Mouse (Mus musculus): ENCODE results near the gene Dock1. TPM values are rescaled to one million over a fixed set of nuclear protein-coding genes. Genes with fewer than 3 reads are reported as not detected.

The Dock1 gene
- polyA plus RNA-seq, 1 experiment from 2014 or later, result 44.5 TPM

GRCm38 (mm10) chr7:135210831-135211230, 540.4 kb downstream of the Dock1 start:
- ATAC-seq (ENCODE audit: low read depth), result no peak
- H3K4me1 ChIP-seq (replicated peaks; ENCODE audit: control insufficient read depth, insufficient read depth, low read length), result 0 out of 2 replicates have a peak, but pooled peaks cover 2% of the 10 kb centered on the region
- H3K27me3 ChIP-seq (ENCODE audit: control insufficient read depth, insufficient read depth, low read depth, low read length), result no peaks in the 10 kb centered on the region
- no peaks in the 10 kb centered on the region for H3K36me3 ChIP-seq (ENCODE audit: control insufficient read depth, insufficient read depth, low read length)
- no peak overlapping the region for H3K4me3 ChIP-seq (ENCODE audit: low read length)
- H3K9me3 ChIP-seq (ENCODE audit: control insufficient read depth, low read length), result no peaks in the 10 kb centered on the region
- no peak overlapping the region for H3K4me2 ChIP-seq (ENCODE audit: low read depth, low read length)
- WGBS, result 82% methylated on average over 2 of the region's 2 CpGs
- no peak overlapping the region for H3K27ac ChIP-seq (ENCODE audit: low read length)
- no peak overlapping the region for H3K9ac ChIP-seq (ENCODE audit: low read length)

DNA sequence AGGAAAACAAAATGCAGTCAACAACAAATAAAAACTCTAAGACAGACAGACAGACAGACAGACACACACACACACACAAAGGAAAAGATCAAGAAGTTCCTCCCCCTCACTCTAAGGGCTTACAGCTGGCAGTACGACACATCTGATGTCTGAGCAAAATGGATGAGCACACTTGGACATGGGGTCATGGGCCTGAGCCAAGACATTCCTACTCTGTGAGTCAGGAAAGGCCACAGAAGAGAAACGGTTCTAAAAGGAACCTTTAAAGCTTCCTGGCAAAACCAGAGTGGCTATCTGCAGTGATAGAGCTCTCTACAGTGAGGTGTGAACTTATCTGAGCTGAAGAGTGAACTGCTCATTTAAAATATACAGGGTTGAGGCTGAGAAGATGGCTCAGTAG, 542.1 kb downstream of the Dock1 start:
- no peaks in the 10 kb centered on the region for H3K9me3 ChIP-seq (ENCODE audit: control insufficient read depth, low read length)
- 0 out of 2 replicates have a peak, but pooled peaks cover 2% of the 10 kb centered on the region for H3K4me1 ChIP-seq (replicated peaks; ENCODE audit: control insufficient read depth, insufficient read depth, low read length)
- ATAC-seq (ENCODE audit: low read depth), result peak; percentile 75
- no peaks in the 10 kb centered on the region for H3K36me3 ChIP-seq (ENCODE audit: control insufficient read depth, insufficient read depth, low read length)
- 14% methylated on average over 2 of the region's 2 CpGs for WGBS
- no peak overlapping the region for H3K27ac ChIP-seq (ENCODE audit: low read length)
- H3K9ac ChIP-seq (ENCODE audit: low read length), result no peak overlapping the region
- H3K27me3 ChIP-seq (ENCODE audit: control insufficient read depth, insufficient read depth, low read depth, low read length), result no peaks in the 10 kb centered on the region
- H3K4me2 ChIP-seq (ENCODE audit: low read depth, low read length), result no peak overlapping the region
- H3K4me3 ChIP-seq (ENCODE audit: low read length), result no peak overlapping the region

DNA sequence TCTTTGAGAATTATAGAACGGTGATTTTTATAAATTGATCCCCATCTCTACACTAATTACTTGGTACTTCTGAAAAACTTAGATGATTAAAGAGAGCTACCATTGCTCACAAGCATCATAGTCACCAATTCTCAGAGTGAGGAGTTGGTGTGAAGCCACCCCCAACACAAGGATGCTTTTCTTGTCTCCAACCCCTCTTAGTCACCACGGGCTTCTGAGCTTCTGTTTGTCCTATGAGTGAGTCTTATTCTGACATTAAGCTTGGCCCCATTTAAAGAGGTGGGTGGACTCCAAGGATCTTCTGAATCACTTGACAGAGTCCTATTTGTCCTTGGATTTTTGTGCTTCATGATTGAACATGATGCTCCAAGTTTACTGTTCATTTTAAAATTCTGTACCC, 551.0 kb downstream of the Dock1 start:
- H3K9me3 ChIP-seq (ENCODE audit: control insufficient read depth, low read length), result no peaks in the 10 kb centered on the region
- no peak for ATAC-seq (ENCODE audit: low read depth)

More for the DNA sequence above, 551.0 kb downstream of the Dock1 start:
- 82% methylated on average over 2 of the region's 2 CpGs for WGBS
- Histone ChIP-seq H3K4me3 (ENCODE audit: low read length) (no peak overlapping the region), H3K9ac (ENCODE audit: low read length) (no peak overlapping the region), H3K4me1 (replicated peaks; ENCODE audit: control insufficient read depth, insufficient read depth, low read length) (no peaks in the 10 kb centered on the region), H3K27me3 (ENCODE audit: control insufficient read depth, insufficient read depth, low read depth, low read length) (no peaks in the 10 kb centered on the region), H3K27ac (ENCODE audit: low read length) (no peak overlapping the region), H3K36me3 (ENCODE audit: control insufficient read depth, insufficient read depth, low read length) (no peaks in the 10 kb centered on the region), H3K4me2 (ENCODE audit: low read depth, low read length) (no peak overlapping the region)
